Mouse (Mus musculus) midbrain, embryonic 15.5 days (tissue): ENCODE data around the gene Slc5a5. TPM values are rescaled to one million over a fixed set of nuclear protein-coding genes. Genes with fewer than 3 reads are reported as not detected.

Experiments used
- ATAC-seq: fragments of 200-750 bp; cut with Nextera tagmentation; replicated peaks from 2 replicates; pipeline ENCODE4 v1.8.0; 2017; ENCODE audit warnings: moderate TSS enrichment
- H3K27ac ChIP-seq: fragments of 300-500 bp; sonication (generic); 2 replicates; pipeline ENCODE4 v1.5.1; 2015; ENCODE audit warnings: mild to moderate bottlenecking, inconsistent platforms
- H3K27me3 ChIP-seq: fragments of 300-500 bp; sonication (generic); replicated peaks from 2 replicates; pipeline ENCODE4 v1.6.1; 2015; ENCODE audit warnings: inconsistent platforms
- H3K36me3 ChIP-seq: fragments of 300-500 bp; sonication (generic); replicated peaks from 2 replicates; pipeline ENCODE4 v1.6.1; 2015; ENCODE audit warnings: inconsistent platforms
- H3K4me1 ChIP-seq: fragments of 300-500 bp; sonication (generic); 2 replicates; pipeline ENCODE4 v1.6.1; 2015; ENCODE audit warnings: inconsistent platforms
- H3K4me2 ChIP-seq: fragments of 300-500 bp; sonication (generic); 2 replicates; pipeline ENCODE4 v1.6.1; 2015; ENCODE audit warnings: inconsistent platforms, mild to moderate bottlenecking, moderate library complexity
- H3K4me3 ChIP-seq: fragments of 300-500 bp; sonication (generic); 2 replicates; pipeline ENCODE4 v1.5.1; 2015; ENCODE audit warnings: mild to moderate bottlenecking, inconsistent platforms
- H3K9ac ChIP-seq: fragments of 300-500 bp; sonication (generic); 2 replicates; pipeline ENCODE4 v1.6.1; 2015; ENCODE audit warnings: mild to moderate bottlenecking, inconsistent platforms
- H3K9me3 ChIP-seq: fragments of 300-500 bp; sonication (generic); 2 replicates; pipeline ENCODE4 v1.6.1; 2016; ENCODE audit warnings: inconsistent platforms
- WGBS: fragments of 180-500 bp; shearing (Covaris S2); methylation state at CpG from one replicate; pipeline ENCODE4 v1.1.7; 2015; ENCODE audit warnings: mixed read lengths; 5-methylcytosine and 5-hydroxymethylcytosine counted together
- microRNA counts: library from miRNA; unstranded; fragments of <30 nt; microRNA quantifications from one replicate; lab custom pipeline; 2016
- microRNA-seq: library from miRNA; unstranded; fragments of <30 nt; microRNA quantifications from one replicate; pipeline ENCODE4, GENCODE M21; 2016
- polyA plus RNA-seq: library from polyadenylated mRNA; unstranded; fragments of >200 nt; fragmentation: Nextera tagmentation; extraction: Ambion mirVana; gene quantifications from 2 replicates; pipeline ENCODE4 v1.2.1, GENCODE M21; 2015

Gene Slc5a5
- polyA plus RNA-seq, 1 experiment from 2014 or later: 1.9 TPM

GRCm38 (mm10) chr8:70833520-70833919 is 59.0 kb downstream of the Slc5a5 start:
- 46% methylated on average over 15 of the region's 15 CpGs for WGBS
- no peaks in the 10 kb centered on the region for H3K27me3 ChIP-seq
- H3K4me1 ChIP-seq: peaks cover 3% of the 10 kb centered on the region
- no peak overlapping the region for H3K9ac ChIP-seq
- no peak overlapping the region for H3K4me2 ChIP-seq
- no peak overlapping the region for H3K4me3 ChIP-seq
- no peak overlapping the region for H3K27ac ChIP-seq
- no peaks in the 10 kb centered on the region for H3K36me3 ChIP-seq
- H3K9me3 ChIP-seq: no peaks in the 10 kb centered on the region
- no peak for ATAC-seq

- no peak for ATAC-seq
- Histone ChIP-seq H3K4me1 (no peaks in the 10 kb centered on the region), H3K9ac (no peak overlapping the region), H3K4me3 (no peak overlapping the region), H3K27me3 (no peaks in the 10 kb centered on the region), H3K9me3 (no peaks in the 10 kb centered on the region), H3K4me2 (no peak overlapping the region), H3K27ac (no peak overlapping the region), H3K36me3 (no peaks in the 10 kb centered on the region)
- 57% methylated on average over 9 of the region's 9 CpGs for WGBS
Measured at GRCm38 (mm10) chr8:70833018-70833482, 59.5 kb downstream of the Slc5a5 start.

MicroRNA genes within 50 kb of the gene (microRNA counts, 519-probe panel; counts per million panel counts)
- not detected for microRNA mmu-miR-1969 (lab: Ali Mortazavi, UCI)

Small RNAs within 50 kb of the gene (microRNA-seq; reads per million reads assigned to microRNA genes)
- gene Mir1969: 14.0 reads per million, percentile 32 among the genes with 10 or more reads in this experiment
- gene Mir7067: 0.92 reads per million

Other genes with a start within 250 kb of the Slc5a5 start
- 70.1 and 74.5 TPM in 2 replicates for gene Pgpep1, start 232.4 kb downstream of the Slc5a5 start, polyA plus RNA-seq
- 175 and 193 TPM in 2 replicates for gene Lsm4, start 219.5 kb downstream of the Slc5a5 start, polyA plus RNA-seq
- 83.0 and 94.4 TPM in 2 replicates for gene Jund, start 193.8 kb downstream of the Slc5a5 start, polyA plus RNA-seq
- 0.05 and 0.14 TPM in 2 replicates for gene Iqcn, start 189.3 kb downstream of the Slc5a5 start, polyA plus RNA-seq
- gene Gm3336, start 174.2 kb downstream of the Slc5a5 start, polyA plus RNA-seq: not detected in 2 replicates
- 0.15 and 0.46 TPM in 2 replicates for gene Pde4c, start 169.0 kb downstream of the Slc5a5 start, polyA plus RNA-seq
- gene Rab3a, start 138.1 kb downstream of the Slc5a5 start, polyA plus RNA-seq: 473 and 487 TPM in 2 replicates
- gene Mpv17l2, start 131.8 kb downstream of the Slc5a5 start, polyA plus RNA-seq: 36.6 and 38.4 TPM in 2 replicates
- gene Pik3r2, start 116.0 kb downstream of the Slc5a5 start, polyA plus RNA-seq: 113 TPM in 2 replicates
- 26.4 and 26.9 TPM in 2 replicates for gene Mast3, start 87.7 kb downstream of the Slc5a5 start, polyA plus RNA-seq
- 0.10 and 0.36 TPM in 2 replicates for gene Il12rb1, start 84.3 kb downstream of the Slc5a5 start, polyA plus RNA-seq
- 8.1 and 8.6 TPM in 2 replicates for gene Arrdc2, start 53.0 kb downstream of the Slc5a5 start, polyA plus RNA-seq
- 19.0 and 20.6 TPM in 2 replicates for gene Kcnn1, start 29.5 kb downstream of the Slc5a5 start, polyA plus RNA-seq
- 173 and 180 TPM in 2 replicates for gene Ccdc124, start 18.8 kb downstream of the Slc5a5 start, polyA plus RNA-seq
- gene Rpl18a, start 4.7 kb upstream of the Slc5a5 start, polyA plus RNA-seq: 2,076 and 2,093 TPM in 2 replicates
- 69.2 and 69.9 TPM in 2 replicates for gene Map1s, start 13.2 kb upstream of the Slc5a5 start, polyA plus RNA-seq